8 mouse cellular contexts compared by ENCODE assay signal in genomic region chr14:60484996-60485888, GRCm38 (mm10).
A peak's percentile ranks its signal among the peaks of the same experiment; 100 is the strongest.
DNase-seq lines count a peak whose midpoint lies in the region; ATAC-seq lines count a peak whose summit lies in the region.

No protein-coding gene starts in this region.

- H3K4me2 ChIP-seq in limb, embryonic 13.5 days (replicated peaks) = peak overlapping the region; percentile 83
- H3K4me2 ChIP-seq in midbrain, embryonic 13.5 days (replicated peaks) = peak overlapping the region; percentile 82

- H3K36me3 ChIP-seq in limb, embryonic 13.5 days = no peaks in the 10 kb centered on the region
- H3K36me3 ChIP-seq in midbrain, embryonic 13.5 days = no peaks in the 10 kb centered on the region

- DNase-seq in CD4-positive, CD25-positive, alpha-beta regulatory T cell, adult 2 months (ENCODE audit: low read depth, low spot score) = peak; percentile 21
- DNase-seq in cerebellum, postnatal 25 days = peak; percentile 45 to 64
- peak; percentile 9 for DNase-seq in gastrocnemius, postnatal 25 days
- DNase-seq in kidney, adult 9 months = peak; percentile 48
- DNase-seq in spleen, postnatal 10 days (ENCODE audit: low spot score in 2 of 2) = peak; percentile 8 to 61

- no peak overlapping the region for H3K27ac ChIP-seq in limb, embryonic 13.5 days
- peak overlapping the region; percentile 42 for H3K27ac ChIP-seq in midbrain, embryonic 13.5 days

- peak overlapping the region; percentile 25; the same call in 1 of the 2 replicates for H3K9ac ChIP-seq in limb, embryonic 13.5 days
- peak overlapping the region; percentile 37; the same call in 1 of the 2 replicates for H3K9ac ChIP-seq in midbrain, embryonic 13.5 days (replicated peaks)

- peak overlapping the region; percentile 42 for H3K4me3 ChIP-seq in limb, embryonic 13.5 days
- H3K4me3 ChIP-seq in midbrain, embryonic 13.5 days (replicated peaks) = peak overlapping the region; percentile 45

- peaks cover 20% of the 10 kb centered on the region for H3K4me1 ChIP-seq in limb, embryonic 13.5 days
- peaks cover 23% of the 10 kb centered on the region for H3K4me1 ChIP-seq in midbrain, embryonic 13.5 days (replicated peaks)

- WGBS in limb, embryonic 13.5 days = under 1% methylated on average over 38 of the region's 38 CpGs
- under 1% methylated on average over 38 of the region's 38 CpGs for WGBS in midbrain, embryonic 13.5 days

- H3K27me3 ChIP-seq in limb, embryonic 13.5 days = peaks cover 21% of the 10 kb centered on the region
- peaks cover 8% of the 10 kb centered on the region; the same call in 1 of the 2 replicates for H3K27me3 ChIP-seq in midbrain, embryonic 13.5 days

- 0 out of 2 replicates have a peak, but pooled peaks cover 6% of the 10 kb centered on the region for H3K9me3 ChIP-seq in limb, embryonic 13.5 days
- H3K9me3 ChIP-seq in midbrain, embryonic 13.5 days = peaks cover 4% of the 10 kb centered on the region; the same call in 1 of the 2 replicates

- no peak for ATAC-seq in CD4-positive, CD25-positive, alpha-beta regulatory T cell, adult 4 months
- peak; percentile 84 for ATAC-seq in limb, embryonic 13.5 days (ENCODE audit: low FRiP score, low read depth)
- peak; percentile 94 for ATAC-seq in midbrain, embryonic 13.5 days
